Mouse (Mus musculus) liver, adult 2 months (tissue): ENCODE measurements around the gene Pbx2. TPM values are rescaled to one million over a fixed set of nuclear protein-coding genes. Genes with fewer than 3 reads are reported as not detected.
A peak's percentile ranks its signal among the peaks of the same experiment; 100 is the strongest.

Experiments used
- DNase-seq: peaks from one replicate; pipeline ENCODE4 v3.0.0-alpha.2; 2011; ENCODE audit warnings: low read depth, low spot score; ENCODE audit errors: extremely low read depth
- H3K27ac ChIP-seq: fragments of 200-500 bp; replicated peaks from 2 replicates; pipeline ENCODE4 v1.5.1; 2012; ENCODE audit warnings: low read depth, mild to moderate bottlenecking, control low read depth, inconsistent platforms, low read length; ENCODE audit not compliant: insufficient read depth
- H3K27me3 ChIP-seq: fragments of 200-500 bp; 2 replicates; pipeline ENCODE4 v1.6.1; 2012; ENCODE audit warnings: mild to moderate bottlenecking, moderate library complexity, low read length, inconsistent platforms; ENCODE audit not compliant: control insufficient read depth, insufficient read depth
- H3K36me3 ChIP-seq: fragments of 200-500 bp; 2 replicates; pipeline ENCODE4 v1.6.1; 2012; ENCODE audit warnings: low read length, inconsistent platforms; ENCODE audit not compliant: control insufficient read depth, insufficient read depth
- H3K4me1 ChIP-seq: fragments of 200-500 bp; 2 replicates; pipeline ENCODE4 v1.6.1; 2011; ENCODE audit warnings: low read length; ENCODE audit not compliant: control insufficient read depth, insufficient read depth
- H3K4me3 ChIP-seq: fragments of 200-500 bp; 2 replicates; pipeline ENCODE4 v1.5.1; 2011; ENCODE audit warnings: low read depth, mild to moderate bottlenecking, control low read depth, low read length, moderate library complexity; ENCODE audit not compliant: insufficient read depth
- H3K79me2 ChIP-seq: fragments of 200-500 bp; 2 replicates; pipeline ENCODE4 v1.6.1; 2012; ENCODE audit warnings: inconsistent platforms, mild to moderate bottlenecking, low read length, moderate library complexity; ENCODE audit not compliant: control insufficient read depth, insufficient read depth
- H3K9ac ChIP-seq: fragments of 200-500 bp; 2 replicates; pipeline ENCODE4 v1.6.1; 2012; ENCODE audit warnings: low read depth, mild to moderate bottlenecking, control low read depth, inconsistent platforms, low read length
- CTCF ChIP-seq: fragments of 200-500 bp; IDR thresholded peaks from 2 replicates; pipeline ENCODE4 v1.5.1; 2011; ENCODE audit warnings: low read depth, low read length, control low read depth
- POLR2A ChIP-seq: fragments of 200-500 bp; IDR thresholded peaks from 2 replicates; pipeline ENCODE4 v1.6.1; 2011; ENCODE audit warnings: low read length, control low read depth; ENCODE audit not compliant: insufficient read depth; ENCODE audit errors: extremely low read depth
- WGBS: fragments of 180-500 bp; shearing (Covaris S2); methylation state at CpG from one replicate; pipeline ENCODE4 v1.1.7; 2018; 5-methylcytosine and 5-hydroxymethylcytosine counted together
- polyA plus RNA-seq: library from polyadenylated mRNA; depleted of rRNA; stranded (reverse); fragments of >200 nt; gene quantifications from 2 replicates; pipeline ENCODE4 v1.2.3, GENCODE M21; 2012
- total RNA-seq: library from RNA; depleted of rRNA; stranded (reverse); fragments of >200 nt; gene quantifications from 2 replicates; pipeline ENCODE4 v1.2.3, GENCODE M21; 2014

Pbx2 gene
- total and polyA plus RNA-seq, 2 experiments = 10.9 to 21.1 TPM

GRCm38 (mm10) chr17:34555483-34555882 lies 35.6 kb upstream of the Pbx2 start:
- H3K4me1 ChIP-seq = no peaks in the 10 kb centered on the region
- no peak overlapping the region for H3K4me3 ChIP-seq
- peak; percentile 59 for DNase-seq
- WGBS = 17% methylated on average over 5 of the region's 5 CpGs
- H3K79me2 ChIP-seq = no peaks in the 10 kb centered on the region
- H3K27me3 ChIP-seq = no peaks in the 10 kb centered on the region
- no peak overlapping the region for H3K27ac ChIP-seq
- TF ChIP-seq CTCF = peak; percentile 94
- no peak for TF ChIP-seq POLR2A
- H3K36me3 ChIP-seq = no peaks in the 10 kb centered on the region
- no peak overlapping the region for H3K9ac ChIP-seq

- H3K27ac ChIP-seq = no peak overlapping the region
- H3K9ac ChIP-seq = no peak overlapping the region
- WGBS = 56% methylated on average over 8 of the region's 8 CpGs
- no peaks in the 10 kb centered on the region for H3K4me1 ChIP-seq
- TF ChIP-seq CTCF (no peak), POLR2A (no peak)
- no peaks in the 10 kb centered on the region for H3K79me2 ChIP-seq
- no peak overlapping the region for H3K4me3 ChIP-seq
- DNase-seq = no peak
- no peaks in the 10 kb centered on the region for H3K27me3 ChIP-seq
- no peaks in the 10 kb centered on the region for H3K36me3 ChIP-seq
Measured at GRCm38 (mm10) chr17:34556406-34556805, 34.7 kb upstream of the Pbx2 start.

GRCm38 (mm10) chr17:34557411-34557810 lies 33.7 kb upstream of the Pbx2 start:
- Histone ChIP-seq H3K4me3 (no peak overlapping the region), H3K79me2 (no peaks in the 10 kb centered on the region), H3K36me3 (no peaks in the 10 kb centered on the region), H3K9ac (no peak overlapping the region), H3K27me3 (no peaks in the 10 kb centered on the region), H3K4me1 (no peaks in the 10 kb centered on the region), H3K27ac (no peak overlapping the region)
- 84% methylated on average over 11 of the region's 11 CpGs for WGBS
- TF ChIP-seq POLR2A (no peak), CTCF (no peak)
- no peak for DNase-seq

GRCm38 (mm10) chr17:34559116-34559515 lies 31.9 kb upstream of the Pbx2 start:
- WGBS = 88% methylated on average over 7 of the region's 7 CpGs
- no peak overlapping the region for H3K4me3 ChIP-seq
- no peak overlapping the region for H3K27ac ChIP-seq
- H3K9ac ChIP-seq = no peak overlapping the region
- no peak for TF ChIP-seq POLR2A
- no peak for TF ChIP-seq CTCF
- H3K36me3 ChIP-seq = no peaks in the 10 kb centered on the region
- no peaks in the 10 kb centered on the region for H3K27me3 ChIP-seq
- no peak for DNase-seq
- no peaks in the 10 kb centered on the region for H3K4me1 ChIP-seq
- H3K79me2 ChIP-seq = no peaks in the 10 kb centered on the region

- Histone ChIP-seq H3K9ac (no peak overlapping the region), H3K79me2 (no peaks in the 10 kb centered on the region), H3K27me3 (no peaks in the 10 kb centered on the region), H3K4me3 (no peak overlapping the region), H3K36me3 (no peaks in the 10 kb centered on the region), H3K4me1 (no peaks in the 10 kb centered on the region), H3K27ac (no peak overlapping the region)
- TF ChIP-seq POLR2A = no peak
- no peak for TF ChIP-seq CTCF
- 28% methylated on average over 15 of the region's 15 CpGs for WGBS
- DNase-seq = no peak
Measured at GRCm38 (mm10) chr17:34559895-34560294, 31.2 kb upstream of the Pbx2 start.

GRCm38 (mm10) chr17:34560438-34560837 lies 30.6 kb upstream of the Pbx2 start:
- Histone ChIP-seq H3K79me2 (no peaks in the 10 kb centered on the region), H3K27me3 (no peaks in the 10 kb centered on the region), H3K4me1 (no peaks in the 10 kb centered on the region), H3K9ac (no peak overlapping the region), H3K27ac (no peak overlapping the region), H3K36me3 (no peaks in the 10 kb centered on the region), H3K4me3 (no peak overlapping the region)
- no peak for TF ChIP-seq CTCF
- no peak for TF ChIP-seq POLR2A
- no peak for DNase-seq
- WGBS = 97% methylated on average over 6 of the region's 6 CpGs
